Mouse (Mus musculus) adrenal gland, adult 2 months (tissue): ENCODE measurements around the gene Camk1. TPM values are rescaled to one million over a fixed set of nuclear protein-coding genes. Genes with fewer than 3 reads are reported as not detected.
A peak's percentile ranks its signal among the peaks of the same experiment; 100 is the strongest.
"Not testable (repeated sequence)": the region's sequence is repeated elsewhere in the genome, so short reads cannot be mapped to it uniquely, and the experiment has no call there.

Experiments
- DNase-seq: peaks from one replicate; pipeline ENCODE4 v3.0.0; 2021
- polyA plus RNA-seq: library from polyadenylated mRNA; depleted of rRNA; stranded (reverse); fragments of >200 nt; gene quantifications from 2 replicates; pipeline ENCODE4 v1.2.3, GENCODE M21; 2012
- total RNA-seq, 2 experiments: library from RNA; stranded (reverse); gene quantifications; 2 replicates each; pipeline ENCODE4 v1.2.3; 2021

Camk1 gene
- total and polyA plus RNA-seq, 3 experiments: 49.0 to 69.9 (median 58.3) TPM

DNA sequence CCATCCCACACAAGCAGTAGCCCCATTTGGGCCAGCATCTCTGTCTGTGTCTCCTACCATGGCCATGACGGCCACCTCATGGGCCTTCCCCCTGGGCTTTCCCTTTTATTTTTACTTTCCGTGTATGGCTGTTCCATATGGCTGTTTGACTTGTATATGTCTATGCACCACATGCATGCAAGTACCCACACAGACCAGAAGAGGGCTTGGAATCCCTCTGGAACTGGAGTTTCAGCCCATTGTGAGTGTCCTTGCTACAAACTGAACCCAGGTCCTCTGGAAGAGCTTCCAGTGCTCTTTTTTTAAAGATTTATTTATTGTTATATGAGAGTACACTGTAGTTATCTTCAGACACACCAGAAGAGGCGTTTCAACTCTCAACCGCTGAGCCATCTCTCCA, 17.7 kb upstream of the Camk1 start:
- no peak for DNase-seq

DNA sequence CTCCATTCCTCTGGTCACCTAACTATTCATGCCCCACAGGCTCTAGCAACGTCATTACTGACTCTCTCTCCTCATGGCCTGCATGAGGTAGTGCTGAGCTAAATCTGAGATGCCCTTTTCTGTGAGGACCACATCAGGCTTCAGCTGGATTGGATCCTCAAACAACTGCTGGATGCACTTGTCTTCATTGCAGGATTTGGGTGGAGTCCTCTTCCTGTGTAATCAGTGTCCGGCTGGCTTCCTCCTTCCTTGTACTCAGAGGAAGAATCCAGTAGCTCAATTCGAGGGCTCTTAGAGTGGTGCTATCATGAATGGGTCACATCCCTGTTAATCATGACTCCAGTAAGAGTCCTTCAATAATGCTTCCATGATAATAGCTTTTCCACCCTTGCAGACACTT, 9.9 kb upstream of the Camk1 start:
- no peak for DNase-seq

DNA sequence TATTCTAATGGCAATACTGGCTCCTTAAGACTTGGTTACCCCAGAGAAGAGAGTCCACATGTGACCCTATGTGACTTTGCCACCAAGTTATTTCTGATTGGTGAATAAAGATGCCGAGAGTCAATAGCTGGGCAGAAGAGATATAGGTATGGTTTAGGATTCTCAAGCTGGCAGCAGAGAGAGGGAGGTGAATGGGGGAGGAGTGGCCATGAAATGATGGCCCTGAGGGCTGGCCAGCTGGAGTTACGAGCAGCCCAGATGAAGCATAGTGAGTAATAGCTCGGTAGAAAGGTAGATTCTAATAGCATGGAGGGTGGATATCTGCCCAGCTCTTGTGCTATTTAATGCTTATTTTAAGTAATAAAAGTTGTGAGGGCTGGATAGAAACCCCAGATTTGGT, 9.0 kb upstream of the Camk1 start:
- peak; percentile 45 for DNase-seq

DNA sequence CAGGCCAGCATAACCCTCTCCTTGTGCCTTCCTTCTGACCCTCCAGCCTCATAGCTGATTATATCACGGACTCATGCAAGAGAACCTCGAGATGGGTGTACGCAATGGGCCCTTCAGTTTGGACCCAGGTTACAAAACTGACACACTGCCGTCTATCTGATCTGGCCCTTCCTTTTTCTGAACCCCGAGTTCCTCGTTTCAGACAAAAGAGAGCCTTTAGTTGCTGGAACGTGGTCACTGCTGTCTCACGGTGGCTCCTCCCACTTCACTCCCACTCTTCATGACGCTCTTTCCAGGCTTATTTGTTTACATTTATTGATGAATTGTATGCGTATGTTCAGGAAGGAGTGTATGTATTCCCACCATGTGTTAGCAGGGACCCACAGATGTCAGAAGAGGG, 7.9 kb upstream of the Camk1 start:
- DNase-seq: no peak

DNA sequence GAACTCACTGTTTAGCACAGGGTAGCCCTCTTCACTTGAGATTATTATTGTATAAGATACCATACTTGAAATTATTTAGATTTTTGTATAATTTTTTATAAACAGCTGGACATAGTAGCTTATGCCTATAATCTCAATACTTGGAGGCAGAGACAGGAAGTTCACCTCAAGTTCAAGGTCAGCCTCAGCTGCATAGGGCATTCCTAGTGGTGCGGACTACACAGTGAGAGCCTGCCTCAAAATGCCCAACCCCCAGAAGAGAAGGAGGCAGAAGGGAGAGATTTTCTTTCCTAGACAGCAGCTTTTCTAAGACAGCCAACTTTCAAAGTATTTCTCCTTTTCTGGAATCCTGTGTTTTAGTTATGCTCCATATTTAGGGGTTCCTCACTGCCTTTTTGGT, 7.4 kb upstream of the Camk1 start:
- DNase-seq: no peak

DNA sequence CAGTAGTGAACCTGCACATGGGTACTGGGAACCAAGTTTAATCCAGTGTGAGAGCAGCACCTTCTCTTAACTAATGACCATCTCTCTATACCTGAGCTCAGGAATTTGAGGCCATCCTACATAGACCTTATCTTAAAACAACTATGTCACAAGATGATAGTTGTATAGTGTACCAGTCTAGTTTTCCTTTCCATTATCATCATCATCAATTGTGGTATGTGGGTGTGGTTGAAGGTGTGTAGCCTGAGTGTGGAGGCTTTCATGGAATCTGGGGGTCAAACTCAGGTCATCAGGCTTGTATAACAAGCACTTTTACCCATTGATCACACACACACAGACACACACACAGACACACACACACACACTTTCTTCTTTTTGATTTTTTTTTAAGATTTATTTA, 6.8 kb upstream of the Camk1 start:
- DNase-seq: no peak

DNA sequence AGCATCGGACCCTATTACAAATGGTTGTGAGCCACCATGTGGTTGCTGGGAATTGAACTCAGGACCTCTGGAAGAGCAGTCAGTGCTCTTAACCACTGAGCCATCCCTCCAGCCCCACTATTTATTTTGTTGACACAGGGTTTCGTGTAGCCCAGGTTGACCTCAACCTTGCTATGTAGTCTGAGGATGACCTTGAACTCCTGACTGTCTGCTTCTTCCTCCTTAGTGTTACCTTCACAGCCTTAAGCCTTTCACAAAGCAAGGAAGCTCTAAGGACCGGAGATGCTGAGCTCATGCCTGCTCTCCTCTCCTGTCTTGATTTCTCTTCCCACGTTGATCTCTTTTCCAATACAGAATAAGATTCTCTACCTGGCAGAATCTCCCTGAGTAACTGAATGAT, 3.1 kb upstream of the Camk1 start:
- DNase-seq: no peak

DNA sequence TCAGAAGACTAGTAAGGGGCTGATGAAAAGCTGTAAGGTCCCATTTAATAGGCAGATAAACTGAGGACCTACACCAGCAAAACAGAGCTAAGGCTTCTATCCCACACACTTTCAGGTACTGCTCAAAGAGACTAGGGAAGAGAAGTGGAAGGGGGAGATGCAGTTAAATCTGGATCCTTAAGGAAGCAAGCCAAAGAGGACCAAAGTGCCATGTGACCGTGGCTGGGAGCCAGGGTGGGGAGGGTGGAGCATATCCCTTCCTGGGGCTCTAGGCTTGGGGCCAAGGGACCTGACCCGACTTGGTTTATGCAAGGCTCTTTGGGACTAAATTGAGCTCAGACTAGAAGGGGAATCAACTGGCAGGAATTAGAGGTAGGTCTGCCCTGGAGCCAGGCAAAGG, 537 bp upstream of the Camk1 start:
- DNase-seq: peak; percentile 87

DNA sequence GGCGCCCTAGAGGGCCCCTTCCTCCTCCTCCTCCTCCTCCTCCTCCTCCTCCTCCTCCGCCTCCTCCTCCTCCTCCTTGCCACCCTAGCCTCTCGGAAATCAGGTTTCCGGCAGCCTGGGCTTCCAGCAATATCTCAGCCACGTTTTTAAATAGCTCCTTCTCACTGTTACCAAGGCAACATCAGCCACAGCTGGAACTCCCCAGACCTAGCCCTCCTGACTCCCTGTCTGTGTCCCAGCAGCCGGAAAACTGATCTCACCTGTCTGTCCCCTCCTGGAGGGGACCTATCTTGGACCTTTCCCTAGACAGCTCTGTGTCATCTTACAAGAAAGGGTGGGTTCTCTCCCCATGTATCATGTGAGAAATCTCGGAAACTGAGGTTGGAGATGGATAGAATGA, 1.5 kb downstream of the Camk1 start:
- no peak for DNase-seq

DNA sequence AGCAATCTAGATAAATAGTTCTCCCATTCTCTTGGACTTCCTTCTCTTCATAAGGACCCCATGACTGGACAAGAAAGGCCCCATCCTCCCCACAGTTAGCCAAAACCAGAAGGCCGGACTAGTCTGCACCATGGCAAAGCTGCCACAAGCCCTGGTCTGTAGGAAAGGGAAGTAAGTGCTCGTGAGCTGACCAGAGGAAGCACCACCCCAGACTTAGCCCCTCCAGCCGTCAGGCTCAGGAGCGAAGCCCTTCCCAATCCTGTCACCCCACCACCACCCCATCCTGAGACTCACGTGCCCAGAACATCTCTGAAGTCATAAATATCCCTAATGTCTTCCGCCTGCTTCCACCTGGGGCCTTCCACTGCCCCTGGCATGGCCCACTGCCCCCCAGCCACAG, 2.2 kb downstream of the Camk1 start:
- DNase-seq: no peak

DNA sequence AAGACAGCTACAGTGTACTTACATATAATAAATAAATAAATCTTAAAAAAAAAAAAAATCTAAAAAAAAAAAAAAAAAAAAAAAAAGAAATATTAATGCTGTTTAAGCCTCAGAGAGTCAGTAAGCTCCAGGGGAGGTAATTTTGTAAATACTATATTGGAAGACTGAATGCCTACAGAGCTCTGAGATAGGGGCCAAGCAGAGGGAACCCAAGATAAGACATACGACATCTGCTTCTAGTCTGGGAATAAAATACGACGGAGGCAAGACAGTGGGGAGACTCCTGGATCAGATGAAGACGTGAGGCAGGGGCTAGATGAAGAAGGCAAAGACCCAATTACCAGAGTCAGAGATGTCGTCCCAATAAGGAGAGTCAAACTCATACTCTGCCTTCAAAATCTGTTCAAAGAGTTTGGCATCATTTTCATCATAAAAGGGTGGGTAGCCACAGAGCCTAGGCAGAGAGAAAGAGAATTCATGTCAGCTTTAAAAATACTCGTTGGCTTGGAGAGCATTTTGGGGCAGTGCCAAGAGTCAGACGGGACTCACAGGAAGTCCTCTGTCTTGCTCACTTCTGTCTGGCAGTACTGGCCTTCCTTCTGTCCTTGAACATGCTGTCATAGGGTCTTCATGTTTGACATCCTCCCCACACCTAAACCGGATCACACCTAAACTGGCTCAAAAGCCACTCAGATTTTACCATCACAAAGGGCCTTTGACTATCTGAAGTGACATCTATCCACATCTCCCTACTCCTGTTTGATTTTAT, 6.7 kb downstream of the Camk1 start:
- DNase-seq: peak; percentile 70

DNA sequence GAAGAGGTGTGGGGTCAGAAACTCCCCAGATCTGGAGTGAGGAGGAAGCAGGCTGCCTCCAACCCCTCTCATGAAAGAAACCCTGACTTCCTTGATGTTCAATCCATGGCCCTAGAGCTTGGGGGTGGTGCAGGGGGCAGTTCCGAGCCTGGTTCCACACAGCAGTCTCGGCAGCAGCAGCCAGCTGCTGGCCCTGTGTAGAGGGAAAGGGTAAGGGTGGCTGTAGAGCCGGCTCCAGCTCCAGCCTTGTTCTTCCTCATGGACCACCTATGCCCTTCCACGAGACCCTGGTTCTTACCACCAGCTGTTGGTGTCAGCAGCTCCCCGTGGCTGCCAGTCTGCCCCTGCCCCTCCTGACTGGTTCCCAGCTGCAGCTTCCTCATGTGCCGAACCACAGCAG, 9.6 kb downstream of the Camk1 start:
- DNase-seq: no peak

DNA sequence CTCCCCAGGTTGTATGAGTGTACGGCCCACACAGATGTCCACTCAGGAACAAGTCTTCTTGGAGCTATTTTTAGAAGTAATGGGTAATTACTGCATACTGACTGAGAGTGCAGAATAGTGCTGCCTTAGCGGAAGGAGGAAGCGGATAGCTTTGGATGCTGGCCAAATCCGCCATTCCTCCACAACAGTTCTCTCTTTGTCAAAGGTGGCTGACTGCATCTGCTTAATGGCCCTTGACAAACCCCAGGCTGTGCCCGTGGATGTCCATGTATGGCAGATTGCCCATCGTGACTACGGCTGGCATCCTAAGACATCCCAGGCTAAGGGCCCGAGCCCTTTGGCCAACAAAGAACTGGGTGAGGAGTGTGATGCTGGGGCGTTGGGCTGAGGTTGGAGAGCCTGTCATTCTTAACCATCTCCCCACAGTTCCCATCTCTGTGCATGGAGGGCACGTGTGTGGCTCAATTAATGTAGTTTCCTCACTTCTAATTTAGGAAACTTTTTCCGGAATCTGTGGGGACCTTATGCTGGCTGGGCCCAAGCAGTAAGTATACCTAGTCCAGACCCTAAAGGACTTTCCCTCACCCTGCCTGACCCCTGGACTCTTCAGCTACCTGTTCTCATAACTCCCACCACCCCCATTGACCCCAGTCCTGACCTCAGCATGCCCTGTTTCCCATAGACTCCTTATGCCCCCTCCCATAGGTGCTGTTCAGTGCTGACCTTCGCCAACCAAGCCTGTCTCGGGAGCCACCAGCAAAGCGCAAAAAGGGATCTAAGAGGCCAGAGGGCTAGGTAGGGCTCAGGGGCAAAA, 10.4 kb downstream of the Camk1 start:
- DNase-seq: no peak

DNA sequence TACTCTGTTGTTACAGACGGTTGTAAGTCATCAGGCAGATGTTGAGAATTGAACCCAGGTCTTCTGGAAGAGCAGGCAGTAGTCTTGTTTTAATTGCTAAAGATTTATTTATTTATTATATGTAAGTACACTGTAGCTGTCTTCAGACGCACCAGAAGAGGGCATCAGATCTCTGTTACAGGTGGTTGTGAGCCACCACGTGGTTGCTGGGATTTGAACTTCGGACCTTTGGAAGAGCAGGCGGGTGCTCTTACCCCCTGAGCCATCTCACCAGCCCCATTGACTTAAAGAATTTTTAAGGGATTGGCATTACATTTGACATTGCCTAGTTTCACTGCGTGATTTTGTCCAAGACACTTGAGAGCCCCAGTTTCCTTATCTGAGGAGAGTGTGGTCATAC, 11.1 kb downstream of the Camk1 start:
- DNase-seq: not testable (repeated sequence)

DNA sequence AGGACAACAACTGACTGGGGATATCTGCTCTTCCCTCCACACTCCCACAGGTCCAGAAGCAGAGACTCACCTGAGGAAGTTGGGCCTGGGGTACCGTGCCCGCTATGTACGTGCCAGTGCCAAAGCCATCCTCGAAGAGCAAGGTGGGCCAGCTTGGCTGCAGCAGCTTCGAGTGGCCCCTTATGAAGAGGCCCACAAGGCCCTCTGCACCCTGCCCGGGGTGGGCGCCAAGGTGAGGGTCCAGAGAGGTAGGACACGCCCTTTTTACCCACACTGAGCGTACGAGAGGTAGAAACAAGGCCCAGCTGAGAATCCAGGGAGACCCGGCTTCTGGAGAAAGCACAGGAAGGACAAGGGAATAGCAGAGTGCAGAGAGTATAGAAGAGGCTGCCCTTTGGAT, 12.1 kb downstream of the Camk1 start:
- DNase-seq: no peak

DNA sequence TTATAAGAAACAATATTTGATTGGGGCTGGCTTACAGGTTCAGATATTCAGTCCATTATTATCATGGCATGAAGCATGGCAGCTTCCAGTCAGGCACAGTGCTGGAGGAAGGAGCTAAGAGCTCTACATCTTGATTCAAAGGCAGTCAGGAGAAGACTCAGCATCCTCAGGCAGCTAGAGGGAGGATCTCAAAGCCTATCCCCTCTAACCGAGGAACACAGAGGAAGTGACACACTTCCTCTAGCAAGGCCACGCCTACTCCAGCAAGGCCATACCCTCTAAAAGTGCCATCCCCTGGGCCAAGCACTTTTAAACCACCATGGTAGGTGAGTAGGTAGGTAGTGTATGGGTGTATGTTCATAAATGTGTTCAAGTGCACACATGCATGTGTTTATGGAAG, 13.2 kb downstream of the Camk1 start:
- DNase-seq: no peak

DNA sequence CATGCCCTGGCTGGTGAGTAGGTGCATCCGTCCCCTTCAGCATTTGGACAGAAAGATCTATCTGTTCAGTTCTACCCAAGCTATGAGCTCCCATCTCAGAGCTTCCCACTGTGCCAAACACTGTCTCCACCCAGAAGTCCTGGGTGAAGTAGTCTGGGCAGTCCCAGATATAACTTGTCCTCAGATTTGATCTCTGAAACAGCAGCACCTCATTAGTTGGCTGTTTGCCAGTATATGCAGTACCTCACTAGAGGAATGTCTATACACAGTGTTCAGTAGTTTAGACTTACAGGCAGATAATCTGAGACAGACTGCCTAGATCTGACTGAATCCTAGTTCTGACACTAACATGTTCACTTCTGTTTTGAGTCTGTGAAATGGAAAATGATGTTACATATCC, 14.4 kb downstream of the Camk1 start:
- DNase-seq: no peak

DNA sequence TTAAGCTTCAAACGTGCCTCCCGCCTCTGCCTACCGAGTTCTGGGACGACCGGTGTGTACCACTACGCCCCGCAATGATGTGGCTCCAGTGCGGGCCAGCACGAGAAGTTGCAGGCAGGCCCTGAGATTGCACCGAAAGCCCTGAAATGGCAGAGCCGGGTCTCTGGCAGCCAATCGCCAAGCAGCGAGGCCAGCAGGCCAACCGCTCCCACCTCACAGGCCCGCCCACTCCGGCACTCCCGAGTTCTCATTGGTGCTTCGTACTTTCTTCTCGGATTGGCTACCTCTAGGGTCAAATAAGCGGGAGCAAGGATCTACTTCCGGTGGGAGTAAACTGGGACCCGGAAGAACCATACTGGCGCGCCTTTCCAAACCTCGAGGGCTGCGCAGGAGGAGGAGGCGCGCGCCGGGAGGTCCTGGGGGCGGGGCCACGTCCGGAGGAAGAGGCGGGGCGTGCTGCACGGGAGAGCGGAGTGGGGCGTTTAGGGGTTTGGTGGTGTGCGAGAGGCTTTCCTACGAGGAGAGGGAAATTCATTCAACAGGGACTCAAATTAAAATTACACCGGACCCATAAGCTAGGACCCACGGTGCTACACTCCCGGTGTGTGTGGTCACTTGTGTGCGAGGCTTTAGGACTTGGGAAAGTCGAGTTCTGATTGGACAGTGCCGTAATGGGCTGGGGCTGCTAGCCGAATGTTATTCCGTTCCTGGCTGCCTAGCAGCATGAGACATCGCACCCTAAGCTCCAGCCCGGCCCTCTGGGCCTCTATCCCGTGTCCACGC, 17.1 kb downstream of the Camk1 start, which contains the start of gene Ogg1:
Gene Ogg1, plus strand, starts transcription at position 440 of the 783 bp plus-strand sequence.
- peak; percentile 99 for DNase-seq

DNA sequence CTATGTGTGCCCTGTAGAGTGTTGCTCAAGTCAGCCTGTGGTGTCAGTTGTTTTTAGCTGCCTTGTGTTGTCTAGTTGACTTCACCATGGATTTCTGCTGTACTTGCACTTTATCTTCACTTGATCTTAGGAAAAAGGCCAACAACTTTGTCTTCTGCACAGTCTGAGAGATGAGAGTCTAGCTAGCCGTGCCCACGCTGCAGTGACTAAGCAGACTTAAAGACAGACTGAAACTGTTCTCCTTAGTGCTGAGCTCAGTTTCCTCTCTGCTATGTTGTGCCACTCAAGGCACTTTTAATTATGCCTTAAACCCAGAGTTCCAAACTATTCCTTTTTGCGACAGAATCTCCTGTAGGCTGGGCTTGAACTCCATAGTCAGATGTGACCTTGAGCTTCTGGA, 27.8 kb downstream of the Camk1 start:
- no peak for DNase-seq

DNA sequence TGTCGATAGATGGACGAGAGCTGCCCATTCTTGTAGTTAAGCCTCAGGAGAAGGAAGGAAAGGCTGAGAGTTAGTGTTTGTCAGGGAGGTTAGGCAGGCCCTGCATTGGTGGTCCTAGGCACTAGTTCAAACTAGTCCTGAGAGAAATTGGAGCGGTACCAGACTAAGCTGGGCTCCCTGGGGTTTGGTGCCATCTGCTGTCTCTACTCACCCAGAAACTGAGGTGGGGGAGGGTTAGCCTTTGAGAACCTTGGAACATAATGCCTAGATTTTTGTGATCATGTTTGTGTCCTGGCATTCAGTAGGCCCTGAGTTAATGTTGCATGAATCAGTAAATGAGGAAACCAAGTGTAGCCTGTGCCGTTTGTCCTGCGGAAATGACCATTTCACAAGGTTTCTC, 35.6 kb downstream of the Camk1 start:
- DNase-seq: peak; percentile 60

DNA sequence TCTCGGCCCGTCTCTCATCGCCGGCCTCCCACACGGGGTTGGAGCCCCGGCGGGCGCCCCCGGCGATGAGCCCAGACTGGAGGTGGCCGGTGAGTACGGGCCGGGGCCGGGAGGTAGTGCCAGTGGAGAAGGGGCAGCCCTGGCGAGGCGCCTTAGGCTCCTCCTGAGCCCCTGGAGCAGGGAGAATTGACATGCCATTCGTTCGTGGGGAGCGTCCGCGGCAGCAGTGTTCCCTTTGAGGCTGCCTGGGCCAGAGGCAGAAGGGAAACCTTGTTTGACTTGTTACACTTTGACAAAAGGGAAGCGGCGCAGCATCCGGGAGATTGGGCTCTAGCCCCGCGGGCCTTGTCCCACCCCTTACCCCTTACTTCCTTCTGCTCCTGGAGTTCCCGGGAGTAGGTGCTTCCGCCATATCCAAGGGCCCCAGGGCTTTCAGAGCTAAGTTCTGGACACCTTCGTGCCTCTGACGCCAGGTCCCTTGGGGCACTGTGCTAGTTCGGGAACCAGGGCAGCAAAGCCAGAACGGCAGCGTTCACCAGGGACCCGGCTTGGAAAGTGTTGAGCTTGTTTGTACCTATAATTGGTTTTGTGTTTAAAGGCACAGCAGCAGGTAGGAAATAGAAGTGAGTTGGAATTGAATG, 36.2 kb downstream of the Camk1 start:
- peak; percentile 59 for DNase-seq

DNA sequence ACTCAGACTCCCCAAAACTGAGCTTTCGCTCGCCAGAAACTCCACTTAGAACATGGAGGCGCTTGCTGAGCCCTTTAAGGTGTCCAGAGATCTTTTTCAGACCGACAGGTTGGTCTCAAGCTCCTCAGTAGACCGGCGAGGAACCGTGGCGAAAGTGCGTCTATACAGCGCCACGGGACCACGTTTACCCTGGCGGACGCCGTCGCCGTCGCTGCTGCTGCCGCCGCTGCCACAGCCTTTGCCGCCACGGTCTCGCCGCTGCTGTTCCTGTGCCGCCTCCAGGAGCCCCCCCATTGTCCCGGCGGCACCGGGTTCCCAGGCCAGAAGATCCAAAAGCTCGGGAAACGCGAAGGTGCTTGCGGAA, 36.8 kb downstream of the Camk1 start, which contains the start of gene Brpf1:
Gene Brpf1, plus strand, starts transcription at position 152 of the 364 bp plus-strand sequence.
- no peak for DNase-seq
